Mouse (Mus musculus): ENCODE measurements at regions not wholly inside any gene's neighbourhood (a gene's known extent, or its start where the extent isn't known, plus 50 kb on each side); places are given as distances from the start of the nearest gene placed in this dataset.

DNA sequence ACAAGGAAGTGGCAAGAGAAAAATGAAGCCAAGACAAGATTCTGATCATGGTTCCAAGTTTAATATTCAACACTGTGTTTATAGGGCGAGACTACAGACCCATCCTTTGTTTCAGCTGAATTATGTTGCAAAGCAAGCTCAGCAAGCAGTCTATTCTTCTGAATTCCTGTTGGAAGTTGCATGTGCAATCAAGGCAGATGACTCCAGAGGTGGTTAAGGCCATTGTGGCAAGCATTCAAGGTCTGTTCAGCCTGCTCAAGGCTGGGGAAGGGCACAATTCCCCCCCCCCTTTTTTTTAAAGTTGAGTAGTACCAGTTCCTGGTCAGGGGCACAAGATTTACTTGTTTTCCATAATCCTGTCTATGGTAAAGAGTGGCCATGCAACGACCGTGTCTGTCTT lies 431.1 kb downstream of the 1810013L24Rik start:
- TF ChIP-seq GATA1 (IDR thresholded peaks at IDR 0.05; ENCODE audit: low read length), result no peak
- no peak for TF ChIP-seq TAL1 (IDR thresholded peaks at IDR 0.05; ENCODE audit: low read length)

Data from erythroblast, embryonic 14.5 days (primary cell).